Mouse (Mus musculus): ENCODE data around the gene Fblim1. TPM values are rescaled to one million over a fixed set of nuclear protein-coding genes. Genes with fewer than 3 reads are reported as not detected.

Gene Fblim1
- total RNA-seq, 2 experiments from 2014 or later = 1.5 to 4.7 TPM

- DNase-seq = no peak
Observed at GRCm38 (mm10) chr4:141625774-141626550, 20.1 kb upstream of the Fblim1 start.

DNA sequence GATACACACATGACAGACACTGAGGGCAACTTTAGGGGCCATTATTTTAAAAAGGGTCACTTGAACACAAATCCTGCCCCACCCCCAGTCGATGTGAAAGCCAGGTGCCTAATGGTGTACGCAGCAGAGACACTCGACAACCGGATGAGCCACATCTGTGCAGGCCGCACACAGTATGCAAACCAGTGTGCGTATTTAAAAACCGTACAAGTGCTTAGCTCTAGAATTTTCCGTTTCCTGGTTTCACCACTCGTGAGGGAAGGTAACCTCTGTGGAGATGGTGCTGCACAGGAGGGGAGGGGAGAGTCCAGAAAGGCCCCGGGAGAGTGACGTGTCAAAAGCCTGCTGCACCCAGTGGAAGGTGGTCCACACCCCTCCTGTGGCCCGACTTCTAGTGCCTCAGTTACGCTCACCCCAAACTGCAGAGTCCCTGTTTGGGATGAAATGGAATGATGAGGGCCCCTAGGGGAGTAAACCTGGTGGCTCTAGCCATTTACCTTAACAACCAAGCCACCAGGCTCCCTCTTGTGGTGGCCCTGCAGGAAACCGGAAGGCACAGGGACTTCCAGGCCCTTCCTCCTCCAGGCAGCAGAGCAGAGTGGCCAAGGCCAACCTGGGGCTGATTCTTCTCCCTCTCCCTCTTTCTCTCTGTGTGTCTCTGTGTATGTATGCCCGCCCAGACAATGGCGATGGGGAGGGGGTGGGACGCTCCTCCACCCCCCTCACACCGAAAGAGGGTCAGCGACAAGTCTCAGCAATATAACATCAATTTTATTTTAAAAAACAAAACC, 19.3 kb upstream of the Fblim1 start:
- DNase-seq = no peak

- no peak for DNase-seq
Observed at GRCm38 (mm10) chr4:141624134-141624533, 18.2 kb upstream of the Fblim1 start.

GRCm38 (mm10) chr4:141623666-141624065, 17.8 kb upstream of the Fblim1 start, which contains the start of gene Slc25a34:
Slc25a34 (minus strand) TSS chr4:141623821.
- DNase-seq = peak; percentile 88

- no peak for DNase-seq
Observed at GRCm38 (mm10) chr4:141623037-141623436, 17.1 kb upstream of the Fblim1 start.

DNA sequence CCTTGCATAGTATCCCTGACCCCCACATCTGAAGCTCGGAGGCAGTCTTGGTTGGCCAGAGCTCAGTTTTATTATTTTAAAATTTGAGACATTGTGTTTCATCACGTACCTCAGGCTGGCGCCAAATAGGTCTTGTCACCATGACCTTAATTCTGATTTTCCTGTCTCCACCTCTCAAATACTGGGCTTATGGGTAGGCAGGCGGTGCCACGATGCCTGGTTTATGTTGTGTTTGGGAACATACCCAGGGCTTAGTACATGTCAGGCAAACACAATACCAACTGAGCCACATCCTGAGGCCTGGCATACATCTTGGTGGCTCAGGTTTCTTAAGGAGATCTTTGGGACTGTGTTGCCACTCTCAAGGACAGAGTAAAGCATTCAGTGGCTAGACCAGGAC, 16.7 kb upstream of the Fblim1 start:
- no peak for DNase-seq

DNA sequence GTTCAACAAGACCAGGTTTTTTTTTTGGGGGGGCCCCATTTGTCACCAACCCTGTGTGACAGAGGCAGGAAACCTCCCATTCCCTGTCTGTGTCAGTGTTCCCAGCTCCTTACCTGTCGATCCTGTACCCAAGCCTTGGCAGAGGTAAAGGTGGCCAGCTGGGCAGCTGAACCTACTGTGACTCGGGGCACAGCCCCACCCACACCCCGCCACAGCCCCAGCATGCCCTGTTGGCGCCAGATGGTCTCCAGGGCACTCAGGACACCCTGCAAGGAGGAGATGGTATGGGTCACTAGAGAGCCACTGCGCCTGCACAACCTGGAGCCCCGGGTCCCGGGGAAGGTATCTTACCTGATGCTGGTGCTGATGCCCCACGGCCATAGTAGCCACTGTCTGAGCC, 16.2 kb upstream of the Fblim1 start:
- no peak for DNase-seq

DNA sequence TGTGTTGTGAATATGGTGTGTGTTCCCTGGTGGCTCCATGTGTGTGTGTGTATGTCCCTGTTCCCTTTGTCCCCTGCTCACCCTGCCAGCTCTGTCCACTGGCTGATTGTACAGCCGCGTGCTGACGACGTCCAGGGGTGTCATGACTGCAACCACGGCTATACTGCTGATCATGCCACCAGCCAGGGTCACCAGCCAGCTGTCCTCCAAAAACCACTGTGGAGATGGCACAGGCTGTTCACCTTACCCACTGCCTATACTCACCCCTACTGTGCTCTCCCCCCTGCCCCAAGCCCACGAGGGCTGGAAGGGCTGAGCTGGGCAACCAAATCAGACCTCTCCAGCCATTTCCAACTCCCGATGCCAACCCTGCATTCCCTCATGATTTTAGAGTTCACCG, 15.4 kb upstream of the Fblim1 start:
- no peak for DNase-seq

GRCm38 (mm10) chr4:141619299-141619883, 13.5 kb upstream of the Fblim1 start:
- no peak for DNase-seq

DNA sequence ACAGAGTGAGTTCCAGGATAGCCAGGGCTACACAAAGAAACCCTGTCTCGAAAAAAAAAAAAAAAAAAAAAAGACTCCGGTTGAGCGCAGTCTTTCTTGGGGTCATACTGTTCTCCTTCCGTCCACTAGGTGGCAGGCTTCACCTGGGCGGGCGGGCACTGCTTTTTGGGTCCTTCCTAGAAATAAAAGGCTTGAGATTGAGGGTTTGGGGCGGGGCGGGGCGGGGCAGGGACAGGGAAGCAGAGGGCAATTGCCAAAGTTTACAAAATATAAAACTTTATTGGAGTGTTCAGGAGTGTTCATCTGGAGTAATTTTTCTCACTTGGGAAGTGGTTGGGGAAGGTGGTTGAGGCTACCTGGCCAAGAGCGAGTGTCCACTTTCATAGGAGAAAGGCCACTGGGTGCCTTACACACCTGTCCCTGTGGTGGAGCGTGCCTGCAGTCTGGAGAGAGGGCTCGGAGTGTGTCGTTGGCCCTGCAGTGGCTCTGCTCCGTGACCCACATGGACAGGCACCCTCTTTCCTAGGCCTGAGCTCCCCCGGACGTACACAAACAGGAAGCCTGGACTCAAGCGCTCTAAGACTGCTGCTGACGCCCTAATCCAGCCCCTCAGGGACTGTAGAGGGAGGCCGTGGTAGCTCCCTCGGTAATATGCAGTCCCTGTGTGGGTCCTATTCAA, 12.8 kb upstream of the Fblim1 start, which contains the start of gene Tmem82:
Tmem82 (minus strand) TSS at position 69 of the 679 bp plus-strand sequence.
- DNase-seq = no peak

- no peak for DNase-seq
Observed at GRCm38 (mm10) chr4:141617863-141618564, 12.1 kb upstream of the Fblim1 start.

DNA sequence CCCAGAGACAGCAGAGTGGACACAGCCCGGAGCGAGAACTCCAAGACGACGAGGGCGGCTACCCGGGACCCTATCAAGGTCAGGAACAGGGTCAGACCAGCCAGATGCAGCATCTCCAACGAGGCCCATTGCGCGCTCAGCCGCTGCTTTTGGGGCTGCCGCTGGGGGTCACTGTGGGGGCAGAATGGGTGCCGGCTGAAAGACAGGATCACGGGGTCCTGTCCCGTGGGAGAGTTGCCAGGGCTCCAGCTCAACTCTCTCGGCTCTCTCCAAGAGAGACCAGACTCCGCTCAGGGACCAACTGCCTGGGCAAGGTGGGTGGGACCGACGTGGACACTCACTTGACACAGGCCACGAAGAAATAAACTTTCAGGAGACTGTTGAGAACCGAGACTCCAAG, 11.4 kb upstream of the Fblim1 start:
- peak; percentile 68 for DNase-seq

- DNase-seq = no peak
Observed at GRCm38 (mm10) chr4:141616811-141617210, 10.9 kb upstream of the Fblim1 start.

- DNase-seq = no peak
Observed at GRCm38 (mm10) chr4:141614946-141615345, 9.1 kb upstream of the Fblim1 start.

GRCm38 (mm10) chr4:141609538-141609937, 3.6 kb upstream of the Fblim1 start:
- no peak for DNase-seq

DNA sequence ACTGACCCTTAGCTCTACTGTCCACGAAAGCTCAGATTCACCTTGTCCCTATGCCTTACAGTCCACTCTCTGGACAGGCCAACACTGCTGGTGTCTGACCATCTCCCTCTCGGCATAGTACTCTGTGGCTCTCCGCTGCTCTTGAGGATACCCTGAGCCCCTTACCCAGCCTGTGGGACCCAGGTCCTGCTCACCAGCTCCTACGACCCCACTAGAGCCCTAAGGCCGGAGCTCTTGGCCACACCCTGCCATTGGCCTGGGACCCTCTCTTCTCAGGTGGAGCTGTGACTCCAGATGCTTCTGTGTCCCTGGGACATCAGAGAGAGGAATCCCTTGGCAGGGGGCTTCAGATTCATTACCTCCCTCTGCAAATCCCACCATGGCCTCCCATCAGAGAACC, 475 bp downstream of the Fblim1 start:
- no peak for DNase-seq

DNA sequence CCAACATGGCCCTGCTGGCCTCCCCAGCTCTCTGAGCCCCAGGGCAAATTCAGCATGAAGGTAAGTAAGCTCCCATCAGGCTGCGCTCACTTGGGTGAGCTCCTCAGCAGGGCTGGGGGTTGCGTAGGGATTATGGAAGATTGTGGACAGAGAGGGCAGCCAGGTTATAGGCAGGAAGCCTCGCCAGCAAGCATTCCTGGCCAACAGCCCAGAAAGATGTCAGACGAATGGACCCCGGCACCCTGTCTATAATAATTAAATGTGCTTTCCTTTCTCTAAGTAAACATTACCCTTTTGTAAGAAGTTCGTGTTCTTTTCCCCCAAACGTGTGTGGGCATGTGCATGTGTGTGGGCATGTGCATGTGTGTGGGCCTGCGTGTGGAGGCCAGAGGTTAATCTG, 1.4 kb downstream of the Fblim1 start:
- DNase-seq = no peak

DNA sequence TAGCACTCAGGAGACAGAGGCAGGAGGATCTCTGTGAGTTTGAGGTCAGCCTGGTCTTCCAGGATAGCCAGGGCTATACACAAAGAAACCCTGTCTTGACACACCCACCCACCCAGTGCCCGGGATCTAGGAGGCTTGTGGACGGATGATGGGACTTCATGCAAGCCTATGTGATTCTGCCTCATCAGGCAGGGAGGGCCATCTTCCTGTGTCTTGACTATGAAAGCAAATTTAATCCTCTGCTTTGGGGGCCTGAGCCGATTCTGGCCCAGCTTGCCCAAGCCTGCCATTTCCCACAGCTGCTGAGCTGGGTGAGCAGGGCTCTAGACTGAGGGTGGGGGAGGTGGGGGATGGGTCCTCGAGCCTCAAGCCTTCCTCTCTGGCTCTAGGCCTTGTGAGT, 2.0 kb downstream of the Fblim1 start:
- DNase-seq = no peak

GRCm38 (mm10) chr4:141602523-141603223, 3.2 kb downstream of the Fblim1 start:
- DNase-seq = no peak

DNA sequence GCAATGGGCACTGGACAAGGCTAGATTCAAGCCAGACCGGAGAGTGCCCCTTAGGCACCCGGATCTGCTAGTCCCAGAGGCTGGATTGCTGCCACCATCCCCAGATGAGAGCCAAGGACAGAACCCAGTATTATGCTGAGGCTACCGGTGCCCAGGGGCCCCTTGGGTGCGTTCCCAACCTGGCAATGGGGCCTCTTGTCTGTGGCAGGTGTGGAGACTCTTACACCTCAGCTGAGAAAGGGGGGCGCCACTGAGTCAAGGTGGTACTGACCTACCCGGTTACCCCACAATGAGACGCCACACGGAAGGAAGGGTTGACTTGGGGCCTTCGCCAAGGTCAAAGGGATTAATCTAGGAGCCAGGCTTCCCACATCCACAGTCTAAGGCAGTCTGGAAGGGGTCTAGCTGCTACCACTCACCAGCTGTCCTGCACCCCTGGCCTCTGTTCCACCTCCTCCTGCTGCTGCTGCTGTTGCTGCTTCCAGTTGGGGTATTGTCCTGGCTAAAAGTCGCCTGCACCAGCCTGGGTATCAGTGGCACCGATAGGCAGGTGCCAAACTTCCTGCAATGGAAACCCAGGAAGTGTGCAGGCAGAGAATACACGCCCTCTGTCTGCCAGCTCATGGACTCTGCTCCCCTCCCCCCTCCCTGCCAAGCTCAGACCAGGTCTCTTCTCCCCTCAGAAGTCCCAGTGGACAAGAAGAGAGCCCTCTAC, 4.6 kb downstream of the Fblim1 start:
- DNase-seq = no peak

Measured in gastrocnemius, postnatal 25 days (tissue).